Mouse (Mus musculus): ENCODE measurements around the gene Clca3a2.

GRCm38 (mm10) chr3:144761454-144761853 is 57.8 kb downstream of the Clca3a2 start:
- TF ChIP-seq CTCF (IDR thresholded peaks at IDR 0.05; ENCODE audit: low read depth, low read length): no peak
- TF ChIP-seq GATA1 (IDR thresholded peaks at IDR 0.05; ENCODE audit: borderline replicate concordance, low read length): no peak
